Comparison of ENCODE assay signal across 8 mouse cellular contexts in genomic region chr17:75087296-75087941, GRCm38 (mm10).
DNase-seq lines count a peak whose midpoint lies in the region; ATAC-seq and TF ChIP-seq lines count a peak whose summit lies in the region.

No protein-coding gene starts in this region.

- no peak overlapping the region for H3K9ac ChIP-seq in embryonic facial prominence, embryonic 14.5 days (ENCODE audit: low read depth, low read length)
- no peak overlapping the region for H3K9ac ChIP-seq in intestine, embryonic 15.5 days

- WGBS in embryonic facial prominence, embryonic 14.5 days, result 28% methylated on average over 10 of the region's 10 CpGs
- 22% methylated on average over 10 of the region's 10 CpGs for WGBS in intestine, embryonic 15.5 days

- H3K4me1 ChIP-seq in G1E (ENCODE audit: insufficient read depth, low read depth, low read length), result no peaks in the 10 kb centered on the region
- peaks cover 24% of the 10 kb centered on the region for H3K4me1 ChIP-seq in embryonic facial prominence, embryonic 14.5 days (ENCODE audit: control insufficient read depth, insufficient read depth, low read length)
- H3K4me1 ChIP-seq in intestine, embryonic 15.5 days (replicated peaks), result peaks cover 2% of the 10 kb centered on the region; the same call in 1 of the 2 replicates

- peak; percentile 25 to 83 for DNase-seq in frontal cortex, adult 2 months (ENCODE audit: extremely low spot score in 1 of 2, low spot score in 1 of 2)
- no peak for DNase-seq in frontal cortex, postnatal 10 days (ENCODE audit: low spot score in 2 of 2)
- DNase-seq in G1E (ENCODE audit: low spot score), result no peak
- DNase-seq in embryonic facial prominence, embryonic 14.5 days (ENCODE audit: low spot score), result peak; percentile 91
- DNase-seq in lung, postnatal 36 days, result peak; percentile 69
- peak; percentile 43 for DNase-seq in yolk sac, embryonic 10.5 days (ENCODE audit: low spot score)
- DNase-seq in thymus, postnatal 25 days, result no peak

- H3K27ac ChIP-seq in embryonic facial prominence, embryonic 14.5 days (replicated peaks; ENCODE audit: low read depth, low read length), result 0 out of 2 replicates have a peak overlapping the region, but pooled peaks have one; percentile 7
- H3K27ac ChIP-seq in intestine, embryonic 15.5 days, result no peak overlapping the region; the same call in 1 of the 2 replicates

- H3K36me3 ChIP-seq in G1E (replicated peaks), result no peaks in the 10 kb centered on the region
- no peaks in the 10 kb centered on the region for H3K36me3 ChIP-seq in embryonic facial prominence, embryonic 14.5 days (ENCODE audit: control insufficient read depth, insufficient read depth, low read length)
- no peaks in the 10 kb centered on the region for H3K36me3 ChIP-seq in intestine, embryonic 15.5 days

- no peak for TF ChIP-seq CTCF in G1E (IDR thresholded peaks at IDR 0.05; ENCODE audit: low read depth, low read length)

- no peak overlapping the region for H3K4me3 ChIP-seq in G1E (ENCODE audit: low read depth, low read length)
- H3K4me3 ChIP-seq in embryonic facial prominence, embryonic 14.5 days (ENCODE audit: low read depth, low read length), result no peak overlapping the region
- H3K4me3 ChIP-seq in intestine, embryonic 15.5 days (replicated peaks), result no peak overlapping the region

- H3K9me3 ChIP-seq in G1E (replicated peaks), result no peaks in the 10 kb centered on the region
- H3K9me3 ChIP-seq in embryonic facial prominence, embryonic 14.5 days (ENCODE audit: control insufficient read depth, low read length), result no peaks in the 10 kb centered on the region
- no peaks in the 10 kb centered on the region for H3K9me3 ChIP-seq in intestine, embryonic 15.5 days

- peak; percentile 22; the same call in 1 of the 2 replicates for ATAC-seq in G1E (ENCODE audit: extremely low read depth, insufficient number of reproducible peaks, low FRiP score, poor library complexity, severe bottlenecking)
- ATAC-seq in embryonic facial prominence, embryonic 14.5 days (ENCODE audit: low read depth), result peak; percentile 81
- ATAC-seq in intestine, embryonic 15.5 days, result peak; percentile 74

- no peaks in the 10 kb centered on the region for H3K27me3 ChIP-seq in G1E (ENCODE audit: insufficient read depth, low read length)
- no peaks in the 10 kb centered on the region for H3K27me3 ChIP-seq in embryonic facial prominence, embryonic 14.5 days (replicated peaks; ENCODE audit: control insufficient read depth, insufficient read depth, low read length)
- no peaks in the 10 kb centered on the region for H3K27me3 ChIP-seq in intestine, embryonic 15.5 days (replicated peaks)

- H3K4me2 ChIP-seq in embryonic facial prominence, embryonic 14.5 days (ENCODE audit: low read depth, low read length), result no peak overlapping the region
- peak overlapping the region; percentile 25; the same call in 1 of the 2 replicates for H3K4me2 ChIP-seq in intestine, embryonic 15.5 days (replicated peaks)

Comparison
In these comparisons a context has a peak if more than half of its experiments do, and no peak if none do; other contexts are left out.
1. DNase-seq: peak in frontal cortex, adult 2 months (2 of 2), embryonic facial prominence, embryonic 14.5 days (single experiment), lung, postnatal 36 days (single experiment) and yolk sac, embryonic 10.5 days (single experiment); none in frontal cortex, postnatal 10 days (0 of 2), G1E (single experiment) and thymus, postnatal 25 days (single experiment).
2. ATAC-seq: peak in every context shown above with its lines; median percentile 81 in embryonic facial prominence, embryonic 14.5 days; 74 in intestine, embryonic 15.5 days; 22 in G1E.